Mouse (Mus musculus) naive thymus-derived CD4-positive, alpha-beta T cell, adult 2 months (primary cell): ENCODE measurements around the gene Ctf2.

Experiments
- DNase-seq: peaks from one replicate; pipeline ENCODE4 v3.0.0-alpha.2; 2011; ENCODE audit warnings: low read depth

Gene Ctf2

GRCm38 (mm10) chr7:127759716-127760115 is 27.8 kb upstream of the Ctf2 start:
- no peak for DNase-seq

- no peak for DNase-seq
These were observed 21.8 kb upstream of the Ctf2 start for GRCm38 (mm10) chr7:127753741-127754140.

- DNase-seq: no peak
These were observed 21.2 kb upstream of the Ctf2 start for GRCm38 (mm10) chr7:127753158-127753557.

GRCm38 (mm10) chr7:127752069-127752468 is 20.1 kb upstream of the Ctf2 start:
- DNase-seq: no peak

- DNase-seq: no peak
These were observed 19.7 kb upstream of the Ctf2 start for GRCm38 (mm10) chr7:127751619-127752018.

GRCm38 (mm10) chr7:127750131-127751127 is 18.5 kb upstream of the Ctf2 start:
- no peak for DNase-seq

GRCm38 (mm10) chr7:127748235-127748560 is 16.2 kb upstream of the Ctf2 start:
- no peak for DNase-seq

GRCm38 (mm10) chr7:127747559-127748234 is 15.7 kb upstream of the Ctf2 start:
- DNase-seq: no peak

GRCm38 (mm10) chr7:127746494-127747491 is 14.8 kb upstream of the Ctf2 start:
- DNase-seq: peak; percentile 24

GRCm38 (mm10) chr7:127745652-127746493 is 13.9 kb upstream of the Ctf2 start:
- peak; percentile 86 for DNase-seq

GRCm38 (mm10) chr7:127745251-127745651 is 13.3 kb upstream of the Ctf2 start:
- DNase-seq: peak; percentile 91

GRCm38 (mm10) chr7:127744366-127745045 is 12.5 kb upstream of the Ctf2 start, which contains the start of gene Fbxl19:
Gene Fbxl19, plus strand, starts transcription at chr7:127744543.
- peak; percentile 78 for DNase-seq

GRCm38 (mm10) chr7:127730170-127730569 is 1.8 kb downstream of the Ctf2 start:
- DNase-seq: no peak

GRCm38 (mm10) chr7:127727898-127728297 is 4.1 kb downstream of the Ctf2 start:
- no peak for DNase-seq

- no peak for DNase-seq
These were observed 6.0 kb downstream of the Ctf2 start for GRCm38 (mm10) chr7:127725924-127726323.

- DNase-seq: no peak
These were observed 6.5 kb downstream of the Ctf2 start for GRCm38 (mm10) chr7:127725490-127725889.

GRCm38 (mm10) chr7:127719258-127719657 is 12.7 kb downstream of the Ctf2 start:
- no peak for DNase-seq

- DNase-seq: no peak
These were observed 13.6 kb downstream of the Ctf2 start for GRCm38 (mm10) chr7:127718339-127718738.

GRCm38 (mm10) chr7:127716992-127717391 is 15.0 kb downstream of the Ctf2 start:
- DNase-seq: peak; percentile 53

- no peak for DNase-seq
These were observed 17.1 kb downstream of the Ctf2 start for GRCm38 (mm10) chr7:127714816-127715215.
